Mouse (Mus musculus): ENCODE data around the gene Magi1.

Magi1 gene

DNA sequence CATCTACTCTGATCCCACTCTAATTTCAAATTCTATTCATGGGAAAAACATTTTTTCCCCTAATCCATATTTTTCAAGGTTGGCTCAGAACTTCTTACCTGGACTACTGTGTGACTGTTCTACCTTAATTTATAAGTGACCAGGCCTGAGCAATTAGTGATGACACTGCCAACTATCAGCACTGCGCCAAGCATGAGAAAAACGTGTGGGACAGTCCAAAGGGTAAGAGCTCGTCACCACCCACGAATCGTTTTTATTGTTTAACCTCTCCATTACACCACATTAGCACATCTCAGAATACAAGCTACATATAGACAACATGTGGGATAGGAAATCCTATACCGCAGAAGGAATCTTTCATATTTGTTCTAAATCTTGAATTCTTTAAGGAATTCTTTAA, 347.4 kb downstream of the Magi1 start:
- no peak for DNase-seq

DNA sequence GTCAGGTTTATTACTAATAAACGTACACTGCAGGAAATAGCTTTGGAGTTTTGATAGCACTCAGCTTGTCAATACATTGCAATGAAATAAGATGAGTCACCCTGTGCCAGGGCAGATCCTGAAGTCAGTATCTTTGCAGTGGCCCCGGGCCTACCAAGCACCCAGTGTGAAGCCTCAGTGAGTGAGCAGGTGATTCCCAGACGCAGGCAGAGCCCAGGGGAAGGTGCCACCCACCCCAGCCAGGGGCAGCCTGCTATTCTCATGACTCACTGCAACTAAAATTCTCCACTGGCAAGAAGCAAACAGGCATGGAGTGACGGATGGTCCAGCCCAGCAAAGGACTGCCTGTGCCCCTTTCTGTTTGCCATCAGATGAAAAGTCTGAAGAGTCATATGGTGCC, 347.9 kb downstream of the Magi1 start:
- no peak for DNase-seq

DNA sequence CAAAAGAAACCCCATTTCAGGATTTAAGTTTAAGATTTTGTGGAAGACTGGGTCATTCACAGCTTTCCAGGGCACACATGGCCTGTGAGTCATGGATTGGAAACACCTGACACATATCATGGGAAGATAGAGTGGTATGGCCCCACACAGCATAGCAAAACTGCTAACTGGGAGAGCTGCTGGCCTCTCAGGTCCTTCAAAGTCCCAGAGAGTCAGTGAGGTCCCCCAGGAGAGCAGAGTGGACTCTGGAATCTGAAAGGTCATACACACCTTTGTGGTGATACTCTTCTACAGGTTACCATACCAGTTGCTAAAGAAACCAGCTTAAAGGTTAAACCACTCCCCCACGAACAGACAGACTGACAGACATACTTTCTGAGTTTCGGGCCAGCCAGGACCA, 349.0 kb downstream of the Magi1 start:
- no peak for DNase-seq

DNA sequence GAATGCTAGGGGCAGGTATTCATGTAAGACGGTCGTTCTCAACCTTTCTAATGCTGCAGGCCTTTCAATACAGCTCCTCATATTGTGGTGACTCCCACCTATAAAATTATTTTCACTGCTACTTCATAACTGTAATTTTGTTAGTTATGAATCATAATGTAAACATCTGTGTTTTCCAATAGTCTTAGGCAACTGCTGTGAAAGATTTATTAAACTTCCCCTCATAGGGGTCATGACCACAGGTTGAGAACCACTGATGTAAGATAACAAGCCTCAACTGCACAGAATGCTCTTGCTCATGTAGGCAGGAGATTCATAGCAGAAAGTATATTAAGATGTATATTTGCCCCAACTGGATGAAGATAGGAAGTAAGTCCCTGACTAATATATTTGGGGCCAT, 359.1 kb downstream of the Magi1 start:
- DNase-seq: no peak

DNA sequence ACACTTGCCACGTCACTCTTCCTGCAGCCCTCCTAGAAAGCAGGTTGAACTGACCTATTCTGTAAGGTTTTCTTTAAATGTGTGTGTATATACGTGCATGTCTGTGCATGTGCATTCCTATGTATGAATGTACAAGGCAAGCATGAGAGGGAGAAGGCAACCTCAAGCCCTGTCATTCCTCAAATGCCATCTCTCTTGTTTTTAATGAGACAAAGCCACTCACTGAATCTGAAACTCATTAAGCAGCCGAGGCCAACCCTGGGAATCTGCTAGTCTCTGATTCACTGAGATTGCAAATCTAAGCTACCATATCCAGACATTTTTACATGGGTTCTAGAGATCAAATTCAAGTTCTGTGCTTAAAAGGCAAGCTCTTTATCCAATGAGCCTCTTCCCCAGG, 359.7 kb downstream of the Magi1 start:
- no peak for DNase-seq

DNA sequence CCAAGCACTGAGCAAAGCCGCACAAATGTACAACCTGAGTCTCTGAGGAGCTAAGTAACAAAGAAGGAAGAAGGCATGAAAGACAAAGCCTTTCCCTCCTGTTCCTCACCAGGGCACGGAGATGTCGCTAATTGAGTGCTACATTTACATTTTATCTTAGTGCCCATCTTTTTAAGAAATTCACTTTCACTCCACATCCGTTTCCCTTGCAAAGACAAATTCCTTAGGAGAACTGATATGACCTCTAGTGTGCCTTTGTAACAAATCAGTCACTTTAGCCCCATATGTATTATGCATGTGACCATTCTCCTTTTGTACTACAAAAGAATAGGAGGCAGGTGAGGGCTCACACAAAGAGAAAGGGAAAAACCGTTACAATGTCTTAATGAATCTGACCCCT, 360.4 kb downstream of the Magi1 start:
- DNase-seq: no peak

DNA sequence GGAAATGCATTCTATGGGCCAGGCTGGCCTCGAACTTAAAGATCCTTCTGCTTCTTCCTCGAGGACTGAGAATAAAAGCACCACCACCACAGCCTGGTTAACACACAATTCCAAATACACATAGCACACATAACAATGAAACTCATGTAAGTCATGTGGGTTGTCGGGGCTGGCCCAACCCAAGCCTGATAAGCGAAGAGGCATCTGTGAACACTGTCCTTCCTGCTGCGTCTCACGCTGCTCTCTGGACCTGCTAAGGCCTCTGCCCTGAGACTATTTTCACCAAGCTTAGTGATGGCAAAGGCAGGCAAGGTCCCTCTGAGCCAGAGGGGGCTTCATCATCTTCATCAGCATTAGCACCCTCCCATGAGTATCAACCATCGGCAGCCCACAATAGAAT, 360.8 kb downstream of the Magi1 start:
- no peak for DNase-seq

DNA sequence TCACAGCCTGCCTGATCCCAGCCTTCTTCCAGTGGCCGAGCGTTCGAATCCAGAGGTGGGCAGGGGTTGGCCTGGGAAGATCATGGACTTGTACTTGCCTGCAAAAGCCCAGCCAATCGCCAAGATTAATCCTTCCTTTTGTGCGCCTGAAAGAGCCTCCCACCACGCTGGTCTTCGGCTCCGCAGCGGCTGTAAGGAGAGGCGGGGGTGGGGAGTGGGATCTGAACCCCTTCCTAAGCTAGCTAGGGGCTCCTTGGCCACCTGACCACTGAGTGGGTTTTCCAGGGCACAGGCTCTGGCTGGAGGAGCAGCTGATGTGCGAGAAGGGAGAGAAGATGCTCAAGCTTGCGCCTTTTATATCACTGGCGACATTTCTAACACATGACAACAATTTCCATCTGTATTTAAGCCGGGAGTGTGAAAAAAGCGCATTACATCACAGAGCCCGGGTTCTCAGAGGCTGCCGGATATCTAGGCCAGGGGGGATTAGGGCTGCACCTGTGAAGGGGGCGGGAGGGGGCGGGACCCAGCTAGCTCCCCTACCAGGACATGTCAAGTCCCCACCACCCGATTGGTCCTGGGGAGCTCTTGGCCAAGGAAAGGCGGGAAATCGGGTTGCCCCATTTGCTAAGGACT, 370.4 kb downstream of the Magi1 start:
- no peak for DNase-seq

DNA sequence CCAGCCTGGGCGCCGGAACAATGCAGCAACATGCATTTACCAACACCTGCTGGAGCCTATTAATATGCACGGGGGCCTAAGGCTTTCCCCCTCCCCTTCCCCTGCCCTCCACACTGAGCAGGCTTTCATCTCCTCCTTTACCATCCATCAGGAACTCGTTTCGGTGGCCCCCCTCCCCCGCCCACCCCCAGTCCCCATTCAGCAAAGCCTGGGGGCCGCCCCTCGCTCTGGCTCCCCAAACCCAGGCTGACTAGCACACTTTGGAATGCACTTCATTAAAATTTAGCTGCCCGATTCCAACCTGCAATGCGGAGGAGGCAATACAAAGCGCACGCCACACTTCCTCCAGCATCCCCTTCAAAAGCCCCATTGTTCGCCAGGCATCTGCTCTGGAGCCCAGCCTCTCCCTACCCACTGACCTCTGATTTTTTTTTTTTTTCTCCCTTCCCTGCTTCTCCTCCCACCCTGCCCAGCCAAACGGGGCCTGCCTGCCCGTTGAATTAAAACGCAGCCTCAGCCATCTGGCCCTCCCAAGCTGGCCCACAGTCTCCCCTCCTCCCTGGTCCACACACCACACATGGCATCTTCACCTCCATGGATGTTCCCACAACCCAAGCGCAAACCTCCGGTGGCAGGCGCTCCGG, 371.0 kb downstream of the Magi1 start:
- DNase-seq: no peak

DNA sequence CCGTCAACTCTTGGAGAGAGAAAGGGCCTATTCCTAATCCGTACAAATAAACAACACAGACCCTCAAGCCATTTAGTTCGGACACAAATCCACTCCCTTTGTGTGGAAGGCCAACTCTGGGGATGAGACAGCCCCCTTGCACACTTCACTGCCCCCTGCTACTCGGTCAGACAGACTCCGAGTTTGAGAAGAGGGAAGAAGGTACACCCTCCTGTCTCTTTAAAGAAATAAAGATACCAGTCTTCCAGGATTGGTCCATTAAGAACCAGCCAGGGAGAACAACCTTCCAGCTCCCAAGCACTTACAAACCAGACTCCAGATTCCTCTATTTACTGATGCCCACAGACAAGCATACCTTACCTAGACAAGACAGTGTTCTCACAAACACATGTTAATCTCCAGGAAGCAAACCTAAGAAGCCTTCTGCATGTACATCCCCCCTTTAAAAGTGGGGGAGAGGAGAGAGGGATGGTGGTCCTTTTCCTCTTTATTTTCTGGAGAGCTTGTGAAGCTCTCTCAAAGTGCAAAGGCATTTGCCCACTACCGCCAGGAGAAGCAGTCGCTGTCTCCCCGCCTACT, 371.6 kb downstream of the Magi1 start:
- DNase-seq: no peak

DNA sequence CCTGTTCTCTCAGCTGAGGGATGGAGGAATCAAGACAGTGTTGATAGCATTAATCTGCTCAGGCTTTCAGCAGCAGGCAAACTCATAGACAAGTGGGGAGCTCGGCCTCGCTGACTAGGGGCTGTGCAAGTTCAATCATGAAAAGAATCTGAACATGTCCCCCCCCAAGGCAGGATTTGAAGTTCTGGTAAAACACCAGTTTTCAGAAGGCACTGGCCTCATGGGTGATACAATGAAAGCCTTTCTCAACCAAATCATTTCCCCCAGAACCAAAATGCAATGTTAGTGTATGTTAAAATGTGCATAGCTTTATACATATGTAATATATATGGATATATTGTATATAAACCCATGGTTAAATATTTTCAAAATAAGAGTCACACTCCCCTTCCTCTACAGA, 372.3 kb downstream of the Magi1 start:
- DNase-seq: no peak

DNA sequence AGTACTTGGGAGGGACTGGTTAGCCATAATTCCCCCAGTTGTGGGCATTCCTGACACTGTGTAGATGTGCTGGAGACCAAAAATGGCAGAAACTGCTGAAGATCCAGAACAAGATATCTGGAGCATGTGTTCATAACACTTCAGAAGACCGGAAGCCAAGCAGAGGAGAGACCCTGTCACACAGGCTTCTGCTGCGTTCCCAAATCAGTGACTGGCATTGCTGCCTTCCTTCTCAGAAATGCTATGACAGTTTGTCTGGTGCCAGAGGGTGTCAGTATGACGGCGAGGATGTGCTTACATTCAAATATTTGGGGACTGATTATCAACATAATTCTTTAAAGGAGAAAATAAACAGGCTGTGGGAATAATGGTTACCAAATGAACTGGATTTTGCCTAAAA, 373.7 kb downstream of the Magi1 start:
- no peak for DNase-seq

DNA sequence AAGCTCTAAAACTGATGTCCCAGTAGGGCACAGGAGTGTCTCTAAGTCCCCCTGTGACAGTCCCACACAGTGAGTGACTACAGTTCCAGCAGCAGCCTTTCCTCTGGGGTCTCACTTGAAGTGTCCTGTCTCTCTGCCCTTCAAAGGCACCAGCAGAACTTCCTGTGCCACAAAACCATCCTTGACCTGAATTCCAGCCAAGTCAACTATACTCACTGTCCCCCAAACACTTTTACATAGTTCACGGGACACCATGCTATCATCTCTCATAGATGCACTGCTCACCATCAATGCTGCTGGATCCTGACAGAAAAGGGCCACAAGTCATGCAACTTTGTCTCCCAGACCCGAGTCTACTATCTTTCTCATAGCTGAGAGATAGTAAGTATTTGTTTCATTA, 378.7 kb downstream of the Magi1 start:
- DNase-seq: no peak

DNA sequence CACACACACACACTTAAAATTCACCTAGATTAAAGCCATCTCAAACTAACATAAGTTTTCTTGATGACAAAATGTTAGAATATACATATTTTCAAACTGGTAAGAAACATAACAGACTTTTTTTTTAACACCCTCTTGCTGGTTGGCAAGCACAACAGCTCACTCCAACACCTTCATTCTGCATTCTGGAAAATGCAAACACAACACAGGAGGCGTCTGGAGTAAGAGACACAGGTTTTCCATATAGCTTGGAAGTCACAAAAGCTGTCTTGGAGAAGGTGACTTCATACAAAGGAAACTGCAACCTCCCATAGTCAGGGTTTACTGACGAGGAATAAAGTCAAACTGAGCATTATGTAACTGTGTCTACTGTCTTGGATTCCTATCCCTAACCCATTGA, 381.5 kb downstream of the Magi1 start:
- no peak for DNase-seq

DNA sequence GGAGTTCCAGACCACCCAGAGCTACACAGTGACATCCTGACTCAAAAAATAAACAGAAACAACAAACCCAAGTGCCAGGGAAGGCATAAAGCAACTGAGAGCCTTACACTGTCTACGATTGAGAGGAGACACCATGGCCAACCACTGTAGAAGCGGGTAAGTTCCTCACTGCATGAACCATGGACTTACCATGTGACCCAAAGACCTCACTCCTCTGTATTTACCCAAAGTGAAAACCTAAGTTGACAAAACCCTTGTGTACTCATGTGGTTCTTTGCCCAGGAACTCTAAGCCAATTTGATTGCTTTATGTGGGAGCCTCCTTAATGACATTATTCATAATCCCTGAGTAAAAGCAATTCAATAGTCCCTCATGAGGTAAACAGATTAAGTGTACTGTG, 382.3 kb downstream of the Magi1 start:
- DNase-seq: no peak

DNA sequence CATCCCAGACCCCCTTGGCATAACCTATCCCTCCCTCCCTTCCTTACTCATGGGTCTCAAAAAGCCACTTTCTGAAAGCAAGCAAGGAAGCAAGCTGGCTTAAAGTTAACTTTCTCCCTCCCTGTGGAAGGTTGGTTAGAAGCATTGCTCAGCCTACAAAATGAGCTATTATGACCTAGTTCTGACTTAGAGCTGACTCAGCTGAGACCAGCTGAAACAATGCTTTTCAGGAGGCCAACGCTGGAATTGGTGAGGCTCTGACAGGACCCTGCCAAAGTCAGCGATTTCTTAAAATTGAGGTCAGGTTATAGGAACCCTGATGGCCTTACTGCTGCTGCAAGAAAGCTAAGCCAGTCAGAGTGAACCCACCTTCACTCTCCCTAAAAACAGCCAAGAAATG, 386.2 kb downstream of the Magi1 start:
- no peak for DNase-seq

DNA sequence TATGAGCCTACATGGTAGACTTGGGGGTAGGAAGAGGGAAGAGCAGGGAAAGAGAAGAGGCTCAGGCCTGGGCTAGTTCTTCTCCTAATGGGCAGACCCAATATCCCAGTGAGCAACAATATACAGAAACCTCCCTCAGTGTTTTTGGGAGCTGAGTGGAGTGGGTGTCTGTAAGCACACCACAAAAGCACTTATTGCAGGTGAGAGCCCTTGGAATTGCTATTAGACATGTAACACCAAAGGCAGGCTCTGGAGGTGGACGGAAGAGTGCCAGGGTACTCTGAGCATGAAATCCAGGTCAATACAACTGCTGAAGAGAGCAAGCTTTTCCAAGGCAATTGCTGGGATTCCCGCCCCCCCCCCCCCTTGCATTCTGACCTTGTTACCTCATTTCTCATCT, 388.0 kb downstream of the Magi1 start:
- DNase-seq: no peak

DNA sequence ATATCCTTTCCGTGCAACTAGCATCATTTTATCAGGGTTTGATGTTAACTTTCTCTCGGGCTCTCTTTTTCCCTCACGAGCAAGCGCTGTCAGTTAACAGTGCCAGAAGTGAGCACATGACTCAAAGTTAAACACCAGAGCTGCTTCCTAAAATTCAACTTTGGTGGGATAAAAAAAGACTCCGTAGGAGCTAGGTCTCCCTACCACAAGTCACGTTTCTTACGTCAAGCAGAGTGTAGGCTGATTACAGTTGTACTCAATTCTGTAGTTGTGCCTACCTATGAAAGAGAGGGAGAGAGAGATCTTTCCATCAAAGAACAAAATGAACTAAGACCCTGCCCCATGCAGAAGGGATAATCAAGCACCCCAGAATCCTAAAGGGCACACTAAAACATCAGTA, 389.8 kb downstream of the Magi1 start:
- no peak for DNase-seq

DNA sequence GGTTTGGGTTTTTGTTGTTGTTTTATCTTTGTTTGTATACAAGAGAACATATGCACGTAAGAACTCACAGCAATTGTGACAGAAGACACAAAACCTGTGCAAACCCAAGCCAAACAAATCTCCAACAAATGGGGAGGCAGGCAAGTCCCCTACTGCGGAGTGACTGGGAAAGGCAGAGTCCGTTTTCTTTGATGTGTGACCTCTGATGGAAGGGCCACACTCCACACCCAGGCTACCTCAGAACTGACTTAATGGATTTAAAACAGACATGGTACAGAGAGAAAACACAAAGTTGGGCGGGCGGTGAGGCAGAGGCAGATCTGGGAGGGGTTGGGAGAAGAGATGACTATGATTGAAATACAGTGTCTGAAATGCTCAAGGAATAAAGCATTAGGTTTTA, 390.8 kb downstream of the Magi1 start:
- DNase-seq: no peak

DNA sequence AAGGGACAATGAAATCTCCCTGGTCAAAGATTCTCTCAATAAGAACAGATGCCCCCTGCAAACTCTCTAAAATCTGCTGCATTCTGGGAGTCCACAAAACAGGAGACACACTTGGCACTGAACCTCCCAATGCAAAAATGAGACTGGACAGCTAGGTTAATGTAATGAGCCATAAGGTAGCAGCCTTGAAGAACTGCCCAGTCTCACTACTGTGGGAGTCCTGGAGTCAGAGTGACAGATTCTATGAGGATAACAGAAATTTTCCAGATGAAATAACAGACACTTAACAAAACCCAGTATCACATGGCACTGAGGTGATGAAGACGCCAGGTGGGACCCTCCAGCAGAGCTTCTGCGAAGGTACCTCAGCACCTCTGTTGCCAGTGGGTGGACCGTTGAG, 393.7 kb downstream of the Magi1 start:
- no peak for DNase-seq

DNA sequence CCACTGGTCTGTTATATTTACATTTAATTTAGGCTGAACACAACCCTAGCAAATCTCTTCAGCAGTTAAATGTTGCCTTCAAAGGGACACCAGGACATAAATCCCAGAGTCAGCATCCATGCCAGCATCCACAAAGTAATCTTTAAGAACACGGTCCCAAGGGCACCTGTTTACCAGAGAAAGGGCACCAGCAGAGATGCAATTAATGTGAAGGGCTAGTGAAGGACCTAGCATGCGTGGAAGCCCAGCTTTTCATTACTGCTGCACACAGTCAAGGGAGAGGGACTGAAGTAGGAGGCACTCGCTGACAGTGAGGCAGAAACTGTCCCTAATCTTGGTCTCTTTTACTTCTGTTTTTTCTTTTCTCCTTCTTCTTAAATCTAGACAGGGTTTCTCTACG, 406.4 kb downstream of the Magi1 start:
- no peak for DNase-seq

DNA sequence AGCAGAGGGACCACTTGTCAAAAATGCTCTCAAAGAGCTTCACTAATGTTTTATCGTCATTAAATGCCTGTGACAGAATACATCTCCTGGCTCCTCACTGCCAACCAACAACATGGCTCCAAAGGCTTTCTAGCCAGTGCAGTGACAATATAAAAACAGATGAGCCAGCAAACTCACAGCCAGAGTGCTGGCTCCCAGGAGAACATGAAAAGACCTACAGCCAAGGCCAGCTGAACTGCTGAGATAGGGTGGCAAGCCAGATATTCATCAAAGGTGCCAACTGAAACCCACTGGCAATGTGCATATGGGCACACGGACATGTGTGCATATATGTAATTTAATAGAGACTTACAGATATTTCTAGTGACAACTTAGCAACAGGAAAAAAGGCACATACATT, 408.8 kb downstream of the Magi1 start:
- DNase-seq: no peak

DNA sequence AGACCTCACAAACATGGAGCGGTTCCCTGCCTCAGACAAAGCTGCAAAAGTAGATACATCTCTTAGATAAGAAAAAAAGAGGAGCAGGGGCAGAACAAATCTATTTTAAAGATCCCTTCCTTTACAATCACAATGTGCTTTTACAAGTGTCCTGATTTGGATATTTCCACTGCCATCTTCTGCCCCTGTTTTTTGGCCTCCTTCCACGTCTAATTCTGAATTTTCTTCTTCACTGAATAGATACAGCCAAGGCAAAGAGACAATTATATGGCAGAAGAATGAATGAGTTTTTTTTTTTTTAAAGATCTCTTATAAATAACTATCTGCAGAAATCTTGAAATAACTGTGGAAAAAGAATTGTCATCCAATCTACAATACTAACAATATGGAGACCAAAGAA, 409.3 kb downstream of the Magi1 start:
- DNase-seq: no peak

DNA sequence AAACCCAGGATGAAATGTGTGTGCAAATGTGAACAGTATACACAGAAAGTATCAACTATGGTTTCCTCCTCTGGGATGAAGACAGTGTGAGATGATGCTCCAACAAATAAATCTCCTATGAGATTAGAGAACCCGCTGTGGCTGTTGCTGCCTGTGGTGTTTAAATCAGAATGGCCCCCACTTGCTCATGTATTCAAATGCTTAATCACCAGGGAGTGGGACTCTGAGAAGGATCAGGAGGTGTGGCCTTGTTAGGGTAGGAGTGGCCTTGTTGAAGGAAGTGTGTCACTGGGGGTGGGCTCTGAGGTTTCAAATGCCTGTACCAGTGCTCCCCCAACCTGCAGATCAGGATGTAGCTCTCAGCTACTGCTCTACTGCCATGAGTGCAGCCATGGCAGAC, 410.2 kb downstream of the Magi1 start:
- no peak for DNase-seq

DNA sequence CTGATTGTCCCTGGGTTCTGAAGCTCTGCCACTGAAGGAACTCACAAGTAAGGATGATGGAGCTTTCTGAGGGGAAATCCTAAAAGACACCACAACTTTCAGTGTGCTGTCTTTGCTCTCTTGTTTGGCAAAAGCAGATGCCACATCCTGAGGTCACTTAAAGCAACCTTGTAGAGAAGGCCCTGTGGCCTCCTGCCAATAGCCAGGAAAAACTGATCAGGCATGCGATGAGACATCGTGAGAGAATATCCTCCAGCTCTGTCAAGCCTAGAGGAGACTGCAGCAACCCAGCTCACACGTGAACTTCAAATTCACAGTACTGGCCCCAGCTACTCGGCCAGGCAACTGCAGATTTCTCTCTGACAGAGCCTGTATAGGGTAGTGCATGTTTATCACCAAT, 412.2 kb downstream of the Magi1 start:
- DNase-seq: no peak

Data from thymus, postnatal 25 days (tissue).